Mouse (Mus musculus) MN1 (cell line): ENCODE measurements around the gene Pde6h.
"Not testable (repeated sequence)": the region's sequence is repeated elsewhere in the genome, so short reads cannot be mapped to it uniquely, and the experiment has no call there.

ENCODE experiments used
- DNase-seq: peaks from one replicate; pipeline ENCODE4 v3.0.0-alpha.2; 2016; ENCODE audit warnings: low spot score

The Pde6h gene

DNA sequence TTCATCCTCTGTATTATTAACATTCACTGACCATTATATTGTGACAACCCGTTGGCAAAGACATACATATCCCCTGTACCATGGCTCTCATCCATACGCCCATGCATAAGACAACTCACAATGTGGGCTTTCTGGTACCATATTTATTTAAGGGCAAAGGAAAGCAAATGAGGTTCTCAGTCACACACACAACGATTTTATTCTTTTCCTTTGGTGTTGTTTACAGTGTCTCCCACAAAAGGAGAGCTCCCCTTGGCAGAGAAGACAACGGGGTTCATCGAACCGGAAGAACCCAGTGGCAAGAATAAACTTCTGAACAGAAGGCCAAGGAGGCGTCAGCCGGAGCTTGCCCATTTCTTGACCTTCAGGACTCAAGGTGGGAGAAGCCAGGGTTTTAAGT is at the start of gene Pde6h:
Gene Pde6h, plus strand, starts transcription at position 301 of the 400 bp plus-strand sequence.
- no peak for DNase-seq

DNA sequence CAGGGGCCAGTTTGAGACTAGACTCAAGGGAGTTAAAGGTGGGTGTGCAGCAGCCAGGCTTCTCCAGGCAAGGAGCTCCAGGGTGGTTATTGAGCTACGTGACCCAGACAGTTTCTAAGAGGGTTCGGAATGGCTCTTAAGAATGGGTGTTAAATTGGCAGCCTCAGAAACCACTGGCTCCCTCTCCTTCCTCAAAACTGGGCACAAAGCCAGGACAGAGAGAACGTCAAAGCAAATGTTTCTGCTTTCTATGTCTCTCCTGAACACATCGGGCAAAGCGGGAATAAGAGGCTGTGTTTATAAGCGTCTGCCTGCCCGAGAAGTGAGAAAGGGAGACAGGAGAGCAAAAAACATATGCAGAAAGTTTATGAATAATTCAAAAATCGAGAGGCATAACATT is 49.0 kb upstream of the Pde6h start:
- no peak for DNase-seq

DNA sequence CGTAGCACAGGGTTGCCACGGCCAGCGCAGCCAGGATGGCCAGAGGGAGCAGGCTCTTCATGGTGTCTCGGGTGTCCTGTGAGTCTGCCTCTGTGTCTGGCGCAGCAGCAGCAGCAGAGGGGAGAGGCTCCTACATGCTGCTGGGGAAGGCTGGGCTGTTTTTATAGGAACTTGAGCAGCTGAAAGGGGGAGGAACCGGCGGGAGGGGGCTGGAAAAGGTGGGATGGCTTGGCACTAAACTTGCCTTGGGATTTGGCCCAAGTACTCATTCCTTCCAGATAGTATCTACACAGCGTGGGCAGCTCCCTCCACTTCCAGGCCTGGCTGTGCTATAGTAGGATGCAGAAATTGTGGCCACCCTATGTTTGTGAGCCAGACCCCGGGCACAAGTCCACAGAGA is 48.0 kb upstream of the Pde6h start, which contains the start of gene Mgp:
Gene Mgp, minus strand, starts transcription at position 154 of the 400 bp plus-strand sequence.
- no peak for DNase-seq

DNA sequence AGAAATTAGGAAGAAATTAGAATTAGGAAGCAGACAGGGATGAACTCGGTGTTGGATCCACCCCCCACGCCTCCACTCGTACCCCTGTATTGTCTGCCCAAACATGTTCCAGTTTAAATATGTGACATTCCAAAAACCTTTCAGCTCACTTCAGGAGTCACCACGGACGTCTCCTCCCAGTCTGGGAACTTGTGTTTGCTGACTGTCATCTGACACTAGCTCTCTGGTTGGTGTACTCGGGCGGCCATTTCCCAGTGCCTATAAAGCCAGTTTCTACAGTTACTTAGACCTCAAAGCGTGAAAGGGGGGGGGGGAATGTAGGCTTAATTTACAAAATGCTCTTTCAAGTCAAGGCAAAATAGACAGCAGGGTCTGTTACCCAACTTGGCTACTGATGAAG is 42.0 kb upstream of the Pde6h start:
- no peak for DNase-seq

DNA sequence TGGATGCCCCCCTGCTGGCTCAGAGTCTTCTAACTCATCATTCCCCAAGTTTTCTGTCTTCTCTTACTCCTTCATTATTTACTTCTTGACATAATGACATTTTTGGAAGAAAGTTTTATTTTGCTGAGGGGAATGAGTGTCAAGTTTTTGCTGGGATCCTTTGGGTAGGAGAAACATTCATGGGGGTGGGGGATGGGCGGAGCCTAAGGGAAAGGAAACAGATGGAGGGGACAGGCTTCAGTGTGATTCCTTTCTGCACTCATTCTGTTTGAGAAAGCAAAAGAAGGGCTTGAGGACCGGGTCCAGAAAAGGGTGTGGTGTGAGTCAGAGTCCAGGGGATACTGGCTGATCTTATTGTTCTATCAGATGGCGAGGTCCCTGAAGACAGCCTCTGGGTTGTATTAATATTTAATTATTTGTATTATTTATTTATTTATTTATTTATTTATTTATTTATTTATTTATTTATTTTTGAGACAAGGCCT is 40.2 kb upstream of the Pde6h start:
- no peak for DNase-seq

DNA sequence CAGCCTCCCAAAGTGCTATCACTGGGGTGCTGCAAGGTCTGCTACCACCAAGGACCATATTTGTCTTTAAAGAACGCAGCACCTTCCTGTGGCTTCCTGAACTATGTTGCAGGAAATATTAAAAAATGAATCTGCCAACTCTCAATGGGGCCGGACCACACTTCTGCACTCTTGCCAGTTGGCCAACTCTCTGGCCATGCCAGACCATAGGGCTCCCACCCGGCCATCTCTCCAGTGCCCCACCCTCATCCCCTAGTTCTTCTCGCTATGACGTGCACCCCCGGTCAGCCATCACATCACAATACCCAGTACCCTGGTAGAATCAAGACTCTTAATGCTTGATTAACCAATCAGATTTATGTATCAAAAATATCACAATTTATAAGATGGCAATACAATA is 39.7 kb upstream of the Pde6h start:
- no peak for DNase-seq

DNA sequence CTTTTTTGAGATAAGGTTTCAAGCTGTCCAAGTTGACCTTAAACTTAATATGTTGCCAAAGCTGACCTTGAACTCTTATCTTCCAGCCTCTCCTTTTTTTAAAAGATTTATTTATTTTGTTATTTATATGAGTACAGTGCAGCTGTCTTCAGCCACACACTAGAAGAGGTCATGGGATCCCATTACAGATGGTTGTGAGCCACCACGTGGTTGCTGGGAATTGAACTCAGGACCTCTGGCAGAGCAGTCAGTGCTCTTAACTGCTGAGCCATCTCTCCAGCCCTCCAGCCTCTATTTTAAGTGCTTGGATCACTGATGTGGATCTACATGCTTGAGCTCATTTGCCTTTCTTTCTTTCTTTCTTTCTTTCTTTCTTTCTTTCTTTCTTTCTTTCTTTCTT is 38.9 kb upstream of the Pde6h start:
- not testable (repeated sequence) for DNase-seq

DNA sequence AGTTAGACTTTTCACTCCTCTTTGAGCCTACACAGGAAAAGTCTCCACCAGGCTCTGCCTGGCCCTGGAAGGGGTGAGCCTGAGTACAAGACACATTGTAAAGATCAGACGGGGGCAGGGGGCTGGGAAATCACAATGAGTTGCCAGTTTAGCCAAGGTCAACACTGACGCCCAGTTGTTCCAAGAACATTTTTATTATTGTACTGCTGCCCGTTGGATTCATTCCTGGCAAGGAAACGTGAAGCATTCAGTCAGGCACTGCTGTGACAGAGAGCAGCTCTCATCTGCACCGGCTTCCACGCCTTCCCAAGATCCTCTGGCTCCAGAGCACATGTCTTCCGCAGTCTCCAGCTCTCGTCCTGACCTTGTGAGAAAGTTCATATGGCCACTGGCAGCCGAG is 35.8 kb upstream of the Pde6h start:
- DNase-seq = no peak

DNA sequence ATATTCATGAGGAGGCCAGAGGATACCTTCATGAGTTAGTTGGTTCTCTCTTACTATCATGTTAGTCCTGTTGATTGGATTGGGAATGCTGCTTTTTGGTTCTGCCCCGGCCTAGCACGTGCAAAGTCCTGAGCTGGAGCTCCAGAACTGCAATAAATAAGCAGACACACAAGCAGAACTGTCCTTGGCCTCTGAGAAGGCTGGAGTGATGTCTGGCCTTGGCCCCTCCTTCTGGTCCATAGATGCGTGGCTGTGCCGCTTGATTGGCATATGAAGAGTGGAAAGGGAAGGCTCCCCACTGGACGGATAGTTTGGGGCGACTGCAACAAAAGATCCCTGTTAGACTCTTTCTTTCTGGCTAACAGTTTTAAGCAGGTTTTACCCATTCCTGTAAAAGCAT is 34.6 kb upstream of the Pde6h start:
- no peak for DNase-seq

DNA sequence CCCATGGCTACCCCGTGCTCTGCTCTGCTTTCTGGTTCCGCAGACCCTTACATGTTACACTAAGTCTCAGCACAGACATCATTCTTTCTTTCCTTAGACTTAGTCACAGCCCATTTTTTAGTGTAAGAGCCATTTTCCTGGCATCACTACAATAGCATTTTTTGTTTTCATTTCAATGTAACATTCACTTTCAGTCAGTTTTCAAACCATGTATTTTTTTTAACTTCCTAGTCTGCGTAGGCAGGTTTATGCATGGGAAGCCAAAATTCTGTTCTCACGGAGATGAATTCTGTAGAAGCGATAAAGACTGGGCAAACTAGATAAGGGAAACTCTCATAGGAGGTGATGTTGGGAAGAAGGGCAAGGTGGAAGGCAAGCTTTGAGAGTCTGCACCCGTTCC is 34.1 kb upstream of the Pde6h start:
- DNase-seq = no peak

DNA sequence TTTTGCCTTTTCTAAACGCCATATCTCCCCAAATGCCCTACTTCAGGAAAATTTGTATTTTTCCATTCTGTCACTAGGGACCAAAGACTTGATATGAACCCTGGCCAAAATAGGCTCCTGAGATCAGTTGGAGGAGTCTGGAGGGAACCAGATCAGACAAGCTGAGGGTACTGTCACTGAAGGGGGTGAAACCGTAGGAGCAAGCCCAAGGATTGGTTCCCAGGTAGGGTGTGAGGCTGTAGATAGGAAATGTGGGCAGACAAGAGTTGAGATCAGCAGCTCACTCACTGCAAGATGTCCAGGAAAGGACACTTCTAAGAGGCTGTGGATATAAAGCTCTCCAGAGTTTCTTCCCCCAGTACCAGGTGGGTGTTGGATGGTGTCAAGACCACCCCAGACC is 31.6 kb upstream of the Pde6h start:
- no peak for DNase-seq

DNA sequence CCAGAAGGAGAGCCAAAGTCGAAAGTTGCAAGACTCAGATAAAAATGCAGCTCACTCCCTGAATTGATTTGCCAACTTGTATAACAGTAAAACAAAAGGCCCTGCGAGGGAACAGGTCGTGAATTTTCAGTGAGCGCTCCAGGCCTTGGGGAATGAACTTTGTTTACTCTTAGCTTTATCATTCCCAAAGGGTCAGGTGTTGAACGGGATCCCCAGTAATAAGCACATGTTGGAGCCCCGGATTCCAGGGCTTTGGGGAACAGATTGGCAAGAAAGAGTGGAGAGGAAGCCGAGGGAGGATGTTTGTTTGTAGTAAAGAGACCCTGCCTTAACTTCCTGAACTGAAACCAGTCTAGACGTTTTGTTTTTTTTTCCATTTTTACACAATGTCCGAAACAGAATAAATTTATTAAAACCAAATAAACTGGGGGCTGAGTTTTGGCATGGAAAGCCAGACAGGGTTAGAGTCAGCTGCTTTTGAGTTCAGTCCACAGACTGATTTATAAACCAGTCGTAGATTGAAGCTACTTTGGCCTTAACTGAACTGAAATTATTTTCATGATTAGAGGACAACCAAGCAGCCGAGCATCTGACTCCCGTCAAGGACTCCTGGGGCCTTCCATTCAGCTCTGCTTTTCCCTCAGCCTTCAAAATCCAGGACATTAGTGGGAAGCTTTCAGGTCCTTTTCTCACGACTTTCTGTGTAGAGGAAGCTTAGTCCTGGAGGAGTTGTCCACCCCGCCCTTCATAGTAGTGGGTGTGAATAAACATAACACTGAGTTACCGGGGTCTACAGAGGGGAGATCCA is 28.9 kb upstream of the Pde6h start:
- no peak for DNase-seq

DNA sequence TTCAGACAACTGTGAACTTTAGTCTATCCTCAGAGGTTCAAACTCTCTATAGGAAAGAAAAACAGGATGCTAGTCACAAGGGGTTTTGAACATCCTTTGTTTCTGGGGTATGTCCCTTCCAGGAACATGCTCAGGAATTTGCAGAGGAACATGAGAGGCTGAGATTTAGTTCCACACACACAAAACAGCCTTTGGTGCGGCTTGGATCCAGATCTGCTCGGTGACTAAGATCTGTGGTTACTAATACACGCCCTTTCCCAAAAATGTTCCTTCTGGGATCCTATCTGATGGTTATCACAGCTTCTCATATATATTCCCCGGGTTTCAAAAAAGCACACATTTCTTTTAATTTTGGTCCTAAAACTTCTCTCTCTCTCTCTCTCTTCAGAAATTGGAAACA is 25.8 kb upstream of the Pde6h start:
- no peak for DNase-seq

DNA sequence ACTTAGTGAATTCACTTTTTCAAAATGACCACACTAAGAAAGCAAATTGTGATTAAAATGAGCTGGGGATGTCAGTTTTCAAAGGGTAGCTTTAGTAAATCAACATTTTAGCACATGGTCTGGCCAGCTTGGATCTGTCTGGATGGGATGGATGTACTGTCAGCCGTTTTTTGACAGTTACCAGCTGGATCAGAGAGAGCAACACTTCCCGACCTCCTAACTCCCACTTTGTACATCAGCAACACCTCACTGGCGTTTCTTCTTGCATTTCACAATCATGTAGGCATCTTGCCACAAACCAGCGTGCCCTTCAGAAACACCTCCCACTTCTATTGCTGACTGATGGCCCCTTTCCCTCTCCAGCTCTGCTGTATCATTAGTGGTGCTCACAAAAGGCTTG is 25.4 kb upstream of the Pde6h start:
- no peak for DNase-seq

DNA sequence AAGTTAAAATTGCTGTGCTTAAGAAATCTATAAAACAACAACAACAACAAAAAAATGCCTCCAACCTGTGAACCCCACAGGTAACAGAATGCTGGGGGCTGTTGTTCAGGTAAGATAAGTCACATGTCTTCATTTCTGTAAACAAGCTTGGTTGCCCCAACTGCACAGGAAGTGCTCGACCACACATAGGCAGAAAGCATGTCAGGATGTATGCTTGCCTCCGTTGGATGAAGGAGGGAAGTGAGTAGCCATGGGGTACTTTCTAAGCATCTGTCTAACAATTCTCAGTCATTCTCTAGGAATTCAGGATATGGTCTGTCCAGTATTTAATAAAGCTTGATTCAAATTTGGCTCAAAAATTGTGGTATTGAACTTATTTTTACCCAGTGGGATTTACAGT is 24.7 kb upstream of the Pde6h start:
- no peak for DNase-seq

DNA sequence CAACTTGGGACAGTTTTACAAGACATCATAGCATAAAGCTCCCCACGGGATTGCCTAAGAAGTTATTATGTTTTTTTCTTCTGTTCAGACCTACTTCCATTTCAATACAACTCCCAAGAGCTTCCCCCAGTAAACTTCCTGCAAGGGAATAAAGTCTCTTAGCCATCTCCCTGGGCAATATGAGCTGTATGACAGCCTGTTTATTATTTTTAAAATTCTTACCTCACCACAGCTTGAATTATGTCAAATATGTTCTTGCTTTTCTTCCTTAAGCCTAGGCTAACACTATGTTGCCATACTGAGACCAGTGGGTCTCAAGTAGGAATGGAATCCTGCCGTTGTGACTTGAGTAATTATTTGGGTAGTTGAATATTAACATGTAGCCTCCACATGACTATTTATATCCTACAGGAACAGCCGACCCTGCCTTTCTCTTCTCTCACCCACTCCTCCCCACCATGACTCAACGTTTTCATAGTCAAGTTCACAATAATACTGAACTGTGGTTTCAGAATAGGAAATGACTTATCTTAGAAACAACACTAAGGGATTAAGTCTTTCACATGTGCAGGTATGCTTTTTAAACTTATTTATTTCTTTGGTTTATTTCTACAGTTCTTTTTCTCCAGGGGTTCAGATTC is 23.1 kb upstream of the Pde6h start:
- DNase-seq = no peak

DNA sequence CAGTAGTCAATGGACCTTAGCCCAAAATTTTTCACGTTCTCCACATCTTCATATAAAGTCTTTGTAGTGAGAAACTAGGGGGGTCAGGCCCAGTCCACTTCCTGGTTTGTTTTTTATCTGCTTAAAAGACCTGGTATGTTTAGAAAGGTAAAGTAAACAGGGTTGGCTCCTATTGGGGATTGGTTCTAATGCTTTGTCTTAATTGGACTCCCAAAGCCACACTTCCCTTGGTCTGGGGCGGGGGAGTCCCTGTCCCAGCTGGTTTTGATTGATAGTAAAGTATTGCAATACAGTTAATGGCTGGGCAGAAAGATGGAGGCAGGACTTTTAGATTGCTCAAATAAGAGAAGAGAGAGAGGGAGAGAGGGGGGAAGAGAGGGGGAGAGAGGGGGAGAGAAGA is 22.6 kb upstream of the Pde6h start:
- no peak for DNase-seq

DNA sequence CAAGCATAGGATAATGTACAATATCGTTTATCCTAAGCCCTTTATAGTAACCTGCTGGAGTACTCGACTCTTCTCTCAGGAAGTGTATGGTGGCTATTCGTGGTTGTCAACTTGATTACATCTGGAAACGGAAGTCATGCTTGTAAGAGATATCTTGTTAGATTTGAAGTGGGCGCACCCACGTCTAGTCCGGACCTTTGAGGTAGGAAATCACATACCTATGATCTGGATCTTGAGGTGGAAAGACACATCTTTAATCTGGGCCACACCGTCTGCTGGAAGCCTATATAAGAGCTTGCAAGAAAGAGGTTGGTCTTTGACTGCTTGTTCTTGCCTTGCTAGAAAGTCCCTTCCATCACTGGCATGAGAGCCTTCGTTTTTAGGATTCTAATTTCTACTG is 21.1 kb upstream of the Pde6h start:
- no peak for DNase-seq

DNA sequence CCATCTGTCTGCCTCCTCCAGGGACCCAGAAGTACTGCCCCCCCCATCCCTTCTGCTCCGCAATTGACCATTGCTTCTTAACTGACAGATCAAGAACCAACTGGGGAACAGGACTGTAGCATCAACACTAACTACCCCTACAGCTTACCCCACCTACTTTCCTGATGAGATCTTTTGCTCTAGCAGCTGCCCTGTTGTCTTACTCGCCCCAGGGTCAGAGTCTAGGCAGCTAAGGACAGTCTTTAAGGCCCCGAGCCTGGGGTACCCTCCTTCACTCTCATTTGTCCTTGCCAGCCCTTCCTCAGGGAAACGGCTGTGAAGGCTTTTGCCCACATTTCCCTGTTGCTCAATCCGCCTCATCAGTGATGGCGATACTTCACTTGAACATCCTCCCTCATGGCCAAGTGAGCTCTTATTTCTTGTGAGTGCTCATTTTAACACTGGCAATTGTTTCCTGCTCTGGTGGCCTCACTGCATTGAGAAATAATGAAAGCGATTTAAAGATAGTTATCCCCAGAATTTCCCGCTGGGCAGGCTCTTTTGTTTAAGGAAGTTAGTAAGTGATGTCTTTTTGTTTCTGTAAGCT is 19.7 kb upstream of the Pde6h start:
- no peak for DNase-seq

DNA sequence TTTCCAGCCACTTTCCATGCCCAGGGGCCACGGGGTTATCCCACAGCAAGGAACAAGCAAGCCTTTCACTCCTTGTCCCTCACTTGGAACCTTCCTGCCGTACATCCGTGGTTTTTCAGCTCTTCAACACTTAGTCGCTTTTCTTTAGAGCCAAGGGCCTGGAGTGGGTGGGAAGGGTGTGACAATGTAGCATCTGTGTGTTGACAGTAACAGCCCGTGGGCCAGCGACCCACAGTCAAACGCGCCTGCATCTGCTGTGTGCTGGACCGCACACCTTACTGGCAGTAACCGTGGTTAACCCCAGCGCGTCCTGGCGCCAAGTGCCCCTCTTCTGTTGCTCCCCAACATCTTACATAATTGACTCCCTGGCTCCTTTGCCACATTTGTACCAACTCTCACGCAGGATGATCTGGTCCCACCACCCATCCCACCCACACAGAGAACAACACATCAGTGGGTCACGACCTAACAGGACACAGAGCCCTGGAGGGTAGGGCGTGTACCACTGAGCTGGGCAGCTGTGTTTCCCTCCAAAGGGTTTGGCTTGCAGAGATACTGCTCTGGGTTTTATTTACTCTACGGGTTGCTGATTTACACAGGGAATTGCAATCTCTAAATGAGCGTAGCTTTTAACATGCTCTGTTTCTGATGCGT is 17.2 kb upstream of the Pde6h start:
- no peak for DNase-seq

DNA sequence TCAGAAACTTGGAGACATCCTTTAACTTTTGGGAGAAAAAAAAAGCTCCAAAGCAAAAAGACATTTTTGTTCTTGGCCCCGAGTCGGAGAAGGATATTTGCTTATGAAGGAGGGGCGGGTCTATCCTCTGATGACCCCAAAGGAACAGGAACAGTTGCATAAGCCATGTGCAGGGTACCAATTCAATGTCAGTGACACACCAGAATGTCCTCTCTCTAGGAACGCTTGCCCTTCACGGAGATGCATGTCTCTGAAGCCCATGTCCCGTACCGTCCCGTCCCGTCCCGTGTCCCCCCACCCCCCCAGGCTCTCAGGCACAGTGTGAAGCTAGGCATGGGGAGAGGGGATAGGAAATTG is 16.7 kb upstream of the Pde6h start:
- DNase-seq = no peak

DNA sequence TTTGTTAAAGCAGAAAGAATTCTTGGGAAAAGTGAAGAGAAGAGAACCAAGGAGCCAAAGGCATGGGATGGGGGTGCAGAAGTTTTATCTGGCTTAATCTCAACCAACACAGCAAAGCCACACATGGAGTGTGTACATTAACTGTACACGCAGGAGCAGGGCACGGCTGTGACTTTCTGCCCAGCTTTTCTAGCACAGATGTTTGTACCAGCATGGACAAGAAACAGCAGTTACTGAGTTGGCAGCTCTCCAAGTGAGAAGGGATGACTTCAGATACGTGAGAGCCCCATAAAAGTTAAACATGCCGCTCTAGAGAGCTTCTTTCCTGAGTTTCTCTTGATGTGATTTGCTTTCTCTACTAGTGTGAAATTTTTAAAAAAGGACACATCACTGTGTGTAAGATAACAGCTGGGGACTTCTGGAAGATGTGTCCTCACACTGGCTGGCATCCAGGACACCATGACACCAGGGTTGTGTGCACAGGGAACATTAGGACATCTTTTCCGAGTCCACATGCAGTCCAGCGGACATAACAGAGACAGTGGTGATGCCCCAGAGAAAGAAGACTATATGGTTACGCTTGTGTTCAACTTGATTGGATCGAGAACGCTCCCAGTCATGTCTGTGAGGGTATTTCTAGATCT is 13.3 kb upstream of the Pde6h start:
- DNase-seq = no peak
